In the genomic region with DNA sequence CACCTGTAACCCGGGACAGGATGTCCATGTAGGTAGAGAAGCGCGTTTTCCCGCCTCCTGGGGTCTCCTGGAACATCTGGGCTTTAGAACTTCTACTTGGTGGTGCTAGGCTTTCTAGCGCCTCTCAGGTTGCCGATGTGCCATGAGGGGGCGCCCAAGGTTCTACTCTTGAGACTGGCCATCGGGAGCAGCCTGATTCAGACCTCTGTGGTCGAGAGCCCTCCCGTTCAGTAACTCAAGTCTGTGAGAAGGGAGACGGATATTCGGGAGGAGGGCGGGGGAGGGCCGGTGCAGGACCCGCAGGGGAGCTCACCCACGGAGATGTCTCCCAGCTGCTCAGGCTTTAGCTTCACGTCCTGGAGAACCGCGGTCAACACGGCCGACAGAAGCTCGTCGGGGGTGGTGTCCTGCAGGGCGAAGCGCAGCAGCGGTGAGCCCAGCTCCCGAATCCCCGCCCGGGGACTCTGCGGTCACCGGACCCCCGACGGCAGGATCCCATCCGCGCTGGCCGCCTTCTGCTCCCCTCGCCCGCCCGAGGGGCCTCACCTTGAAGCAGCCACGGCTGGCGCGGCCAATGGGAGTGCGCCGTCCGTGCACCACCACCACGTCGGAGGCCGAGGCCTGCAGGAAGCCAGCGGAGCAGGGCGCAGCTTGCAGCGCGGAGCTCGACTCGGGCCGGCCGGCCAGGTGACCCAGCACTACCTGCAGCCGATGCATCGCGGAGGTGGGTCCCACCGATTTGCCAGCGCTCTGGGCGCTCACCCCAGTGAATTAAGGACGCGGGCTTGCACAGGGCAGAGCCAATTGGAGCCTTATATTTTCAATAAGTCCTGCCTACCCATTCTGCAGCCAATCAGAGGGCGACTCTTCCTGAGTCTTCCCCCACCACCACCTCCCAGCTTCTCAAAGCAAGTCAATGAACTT, we compare ENCODE assay signal across 8 mouse cellular contexts. TPM values are rescaled to one million over a fixed set of nuclear protein-coding genes. Genes with fewer than 3 reads are reported as not detected.
DNase-seq lines count a peak whose midpoint lies in the region; ATAC-seq and TF ChIP-seq lines count a peak whose summit lies in the region.

A gene (minus strand): TSS at position 816 of the 924 bp plus-strand sequence.

- H3K4me3 ChIP-seq in embryonic fibroblast, embryonic 13.5 days (ENCODE audit: insufficient read depth, low read length), result peak within 1 kb of the TSS; percentile 52
- peak within 1 kb of the TSS; percentile 66 for H3K4me3 ChIP-seq in heart, embryonic 10.5 days
- H3K4me3 ChIP-seq in kidney, embryonic 14.5 days (ENCODE audit: low read length), result peak within 1 kb of the TSS; percentile 42
- H3K4me3 ChIP-seq in myocyte, result no peak within 1 kb of the TSS
- H3K4me3 ChIP-seq in stomach, embryonic 15.5 days (replicated peaks), result peak within 1 kb of the TSS; percentile 54

- H3K4me1 ChIP-seq in embryonic fibroblast, embryonic 13.5 days (ENCODE audit: control insufficient read depth, insufficient read depth, low read length), result no peaks in the 10 kb centered on the region
- H3K4me1 ChIP-seq in heart, embryonic 10.5 days, result peaks cover 5% of the 10 kb centered on the region; the same call in 1 of the 2 replicates
- H3K4me1 ChIP-seq in kidney, embryonic 14.5 days (ENCODE audit: control insufficient read depth, insufficient read depth, low read length), result no peaks in the 10 kb centered on the region
- peaks cover 3% of the 10 kb centered on the region; the same call in 1 of the 2 replicates for H3K4me1 ChIP-seq in stomach, embryonic 15.5 days

- peak within 1 kb of the TSS; percentile 47; the same call in 1 of the 2 replicates for H3K9ac ChIP-seq in kidney, embryonic 14.5 days (ENCODE audit: low read depth, low read length)
- H3K9ac ChIP-seq in stomach, embryonic 15.5 days, result 0 out of 2 replicates have a peak within 1 kb of the TSS, but pooled peaks have one; percentile 9

- H3ac ChIP-seq in myocyte (ENCODE audit: control insufficient read depth, insufficient read length), result no peak within 1 kb of the TSS

- under 1% methylated on average over 65 of the region's 65 CpGs for WGBS in heart, embryonic 10.5 days
- 1% methylated on average over 65 of the region's 65 CpGs for WGBS in kidney, embryonic 14.5 days
- WGBS in stomach, embryonic 15.5 days, result under 1% methylated on average over 65 of the region's 65 CpGs

- no peaks in the 10 kb centered on the region for H3K36me3 ChIP-seq in heart, embryonic 10.5 days
- H3K36me3 ChIP-seq in kidney, embryonic 14.5 days (ENCODE audit: control insufficient read depth, insufficient read depth, low read length), result no peaks in the 10 kb centered on the region
- no peaks in the 10 kb centered on the region for H3K36me3 ChIP-seq in myocyte (ENCODE audit: control insufficient read depth, insufficient read depth)
- H3K36me3 ChIP-seq in stomach, embryonic 15.5 days, result no peaks in the 10 kb centered on the region

- H3K27ac ChIP-seq in embryonic fibroblast, embryonic 13.5 days (ENCODE audit: insufficient read depth, low read length), result no peak within 1 kb of the TSS
- H3K27ac ChIP-seq in heart, embryonic 10.5 days, result no peak within 1 kb of the TSS
- no peak within 1 kb of the TSS for H3K27ac ChIP-seq in kidney, embryonic 14.5 days (ENCODE audit: low read depth, low read length)
- H3K27ac ChIP-seq in stomach, embryonic 15.5 days, result no peak within 1 kb of the TSS

- ATAC-seq in kidney, embryonic 14.5 days (ENCODE audit: low FRiP score, low TSS enrichment), result peak; percentile 90
- ATAC-seq in stomach, embryonic 15.5 days (ENCODE audit: insufficient read depth, low FRiP score, low read depth), result peak; percentile 75

- peak; percentile 46 for TF ChIP-seq CTCF in embryonic fibroblast, embryonic 13.5 days (IDR thresholded peaks at IDR 0.05; ENCODE audit: borderline replicate concordance, insufficient read depth, low read length)

- peak within 1 kb of the TSS; percentile 57 for H3K4me2 ChIP-seq in kidney, embryonic 14.5 days (replicated peaks; ENCODE audit: low read depth, low read length)
- H3K4me2 ChIP-seq in myocyte (ENCODE audit: low read depth), result peak within 1 kb of the TSS; percentile 30
- peak within 1 kb of the TSS; percentile 85 for H3K4me2 ChIP-seq in stomach, embryonic 15.5 days

- H3K27me3 ChIP-seq in heart, embryonic 10.5 days (ENCODE audit: insufficient read depth, poor library complexity, severe bottlenecking), result peaks cover 39% of the 10 kb centered on the region
- no peaks in the 10 kb centered on the region for H3K27me3 ChIP-seq in kidney, embryonic 14.5 days (ENCODE audit: control insufficient read depth, insufficient read depth, low read length)
- peaks cover 73% of the 10 kb centered on the region for H3K27me3 ChIP-seq in myocyte (ENCODE audit: control insufficient read depth, insufficient read depth, insufficient read length)
- 0 out of 2 replicates have a peak, but pooled peaks cover 4% of the 10 kb centered on the region for H3K27me3 ChIP-seq in stomach, embryonic 15.5 days (replicated peaks)

- DNase-seq in 416B (ENCODE audit: low read depth) (peak; percentile 43), liver (peak; percentile 72)
- peak; percentile 74 for DNase-seq in brain, adult 2 months (ENCODE audit: low read depth, low spot score)
- peak; percentile 88 for DNase-seq in heart, embryonic 10.5 days (ENCODE audit: low spot score)

- no peaks in the 10 kb centered on the region for H3K9me3 ChIP-seq in heart, embryonic 10.5 days
- no peaks in the 10 kb centered on the region for H3K9me3 ChIP-seq in kidney, embryonic 14.5 days (ENCODE audit: control insufficient read depth, low read length)
- no peaks in the 10 kb centered on the region for H3K9me3 ChIP-seq in stomach, embryonic 15.5 days

- no peak for TF ChIP-seq POLR2A in embryonic fibroblast, embryonic 13.5 days (IDR thresholded peaks at IDR 0.05; ENCODE audit: low read depth, low read length)
- no peak for TF ChIP-seq POLR2A in myocyte (IDR thresholded peaks at IDR 0.05; ENCODE audit: insufficient read length, low read depth)

- H3K79me2 ChIP-seq in myocyte (ENCODE audit: control insufficient read depth, insufficient read depth), result no peaks in the 10 kb centered on the region

TF ChIP-seq in myocyte, 11 proteins besides CTCF, POLR2A, EP300 and RAD21:
- TF ChIP-seq USF1 (IDR thresholded peaks at IDR 0.05; ENCODE audit: low read depth), result no peak
- TF ChIP-seq CEBPB (IDR thresholded peaks at IDR 0.05; ENCODE audit: insufficient read depth, poor library complexity, severe bottlenecking), result no peak
- TF ChIP-seq MYOG (IDR thresholded peaks at IDR 0.05; ENCODE audit: control insufficient read depth in 1 of 3, insufficient read depth in 1 of 3, insufficient read length in 2 of 3, low read depth in 2 of 3), result no peak
- no peak for TF ChIP-seq TCF3 (IDR thresholded peaks at IDR 0.05; ENCODE audit: insufficient read length, low read depth)
- TF ChIP-seq MAX (IDR thresholded peaks at IDR 0.05; ENCODE audit: low read depth), result no peak
- TF ChIP-seq SRF (IDR thresholded peaks at IDR 0.05; ENCODE audit: control insufficient read depth, insufficient read length, low read depth), result no peak
- TF ChIP-seq POLR2AphosphoS2 (IDR thresholded peaks at IDR 0.05; ENCODE audit: insufficient read length, low read depth), result no peak
- TF ChIP-seq TCF12 (IDR thresholded peaks at IDR 0.05; ENCODE audit: insufficient read depth, poor library complexity, severe bottlenecking), result no peak
- TF ChIP-seq REST (IDR thresholded peaks at IDR 0.05; ENCODE audit: insufficient read depth, insufficient read length), result no peak
- no peak for TF ChIP-seq E2F4 (IDR thresholded peaks at IDR 0.05; ENCODE audit: insufficient read depth)
- TF ChIP-seq MYOD1 (IDR thresholded peaks at IDR 0.05; ENCODE audit: control insufficient read depth in 1 of 3, insufficient read length in 2 of 3, low read depth in 2 of 3), result no peak

RNA-seq across cellular contexts. Expression of the gene that starts here (rescaled TPM):
- polyA plus RNA-seq in embryonic fibroblast, embryonic 13.5 days (2011; ENCODE audit: insufficient read length, low read depth, missing spikeins), result 0.98 and 1.0 TPM in 2 replicates
- polyA plus RNA-seq in heart, embryonic 10.5 days (2016; fragmentation: Nextera tagmentation; extraction: Ambion mirVana), result 0.70 and 0.76 TPM in 2 replicates
- 8.1 and 13.5 TPM in 2 replicates for polyA plus RNA-seq in kidney, embryonic 14.5 days (2014; fragmentation: Nextera tagmentation; extraction: Ambion mirVana)
- polyA plus RNA-seq in myocyte (2012; fragmentation: generic; extraction: Trizol), result 1.7 TPM
- polyA plus RNA-seq in stomach, embryonic 15.5 days (2015; fragmentation: Nextera tagmentation; extraction: Ambion mirVana), result 1.3 and 2.3 TPM in 2 replicates

Comparison
In these comparisons a context has a peak if more than half of its experiments do, and no peak if none do; other contexts are left out.
1. Peak in DNase-seq and H3K4me3 ChIP-seq in heart, embryonic 10.5 days; RNA of the gene not detected or under 1 TPM.
2. H3K4me2 ChIP-seq: peak in every context shown above with its lines; median percentile 85 in stomach, embryonic 15.5 days; 57 in kidney, embryonic 14.5 days; 30 in myocyte.